Comparison of ENCODE assay signal across 8 mouse cellular contexts in genomic region chr7:75788069-75788800, GRCm38 (mm10). TPM values are rescaled to one million over a fixed set of nuclear protein-coding genes. Genes with fewer than 3 reads are reported as not detected.
A peak's percentile ranks its signal among the peaks of the same experiment; 100 is the strongest.
DNase-seq lines count a peak whose midpoint lies in the region; ATAC-seq and TF ChIP-seq lines count a peak whose summit lies in the region.
"Not testable (repeated sequence)": the region's sequence is repeated elsewhere in the genome, so short reads cannot be mapped to it uniquely, and the experiment has no call there.

No protein-coding gene starts in this region.

- not testable (repeated sequence) for TF ChIP-seq CTCF in embryonic fibroblast, embryonic 13.5 days (IDR thresholded peaks at IDR 0.05; ENCODE audit: borderline replicate concordance, insufficient read depth, low read length); kidney, postnatal 0 days (IDR thresholded peaks at IDR 0.05; ENCODE audit: low read depth); spleen, adult 2 months (IDR thresholded peaks at IDR 0.05; ENCODE audit: extremely low read depth, insufficient read depth, insufficient read length, insufficient replicate concordance)
- TF ChIP-seq CTCF in liver, postnatal 0 days (IDR thresholded peaks at IDR 0.05; ENCODE audit: low read depth): 0 out of 2 replicates have a peak, but pooled peaks have one; percentile 10

- H3K9me3 ChIP-seq in heart, embryonic 16.5 days (replicated peaks; ENCODE audit: control insufficient read depth, low read length); kidney, postnatal 0 days (replicated peaks; ENCODE audit: low read length); liver, postnatal 0 days (ENCODE audit: low read length): not testable (repeated sequence)

- not testable (repeated sequence) for TF ChIP-seq EP300 in liver, postnatal 0 days (IDR thresholded peaks at IDR 0.05; ENCODE audit: low read depth)

- not testable (repeated sequence) for H3K4me1 ChIP-seq in embryonic fibroblast, embryonic 13.5 days (ENCODE audit: control insufficient read depth, insufficient read depth, low read length); kidney, postnatal 0 days (replicated peaks; ENCODE audit: insufficient read depth, low read length)
- H3K4me1 ChIP-seq in heart, embryonic 16.5 days (ENCODE audit: control insufficient read depth, insufficient read depth, low read length): peaks cover 23% of the 10 kb centered on the region
- H3K4me1 ChIP-seq in liver, postnatal 0 days (ENCODE audit: insufficient read depth): peaks cover 24% of the 10 kb centered on the region
- peaks cover 41% of the 10 kb centered on the region for H3K4me1 ChIP-seq in spleen, adult 2 months (ENCODE audit: control insufficient read depth, insufficient read depth, insufficient read length)

- TF ChIP-seq POLR2A in embryonic fibroblast, embryonic 13.5 days (IDR thresholded peaks at IDR 0.05; ENCODE audit: low read depth, low read length); spleen, adult 2 months (IDR thresholded peaks at IDR 0.05; ENCODE audit: low read depth, low read length): not testable (repeated sequence)

- not testable (repeated sequence) for H3K9ac ChIP-seq in heart, embryonic 16.5 days (ENCODE audit: low read length); kidney, postnatal 0 days (ENCODE audit: low read depth, low read length); liver, postnatal 0 days (replicated peaks)

- H3K27me3 ChIP-seq in heart, embryonic 16.5 days (ENCODE audit: control insufficient read depth, insufficient read depth, low read length); kidney, postnatal 0 days (ENCODE audit: insufficient read depth, low read length); liver, postnatal 0 days (ENCODE audit: insufficient read depth, low read length); spleen, adult 2 months (ENCODE audit: control insufficient read depth, insufficient read depth, low read length): not testable (repeated sequence)

- H3K4me3 ChIP-seq in embryonic fibroblast, embryonic 13.5 days (ENCODE audit: insufficient read depth, low read length); heart, embryonic 16.5 days (ENCODE audit: low read length); kidney, postnatal 0 days (replicated peaks; ENCODE audit: low read depth, low read length); liver, postnatal 0 days (ENCODE audit: low read depth, low read length); spleen, adult 2 months (ENCODE audit: extremely low read depth, insufficient read depth, insufficient read length): not testable (repeated sequence)

- ATAC-seq in heart, embryonic 16.5 days (replicated peaks; ENCODE audit: extremely low read depth, insufficient read depth, low FRiP score); kidney, postnatal 0 days (replicated peaks; ENCODE audit: low FRiP score, low read depth); liver, postnatal 0 days: not testable (repeated sequence)
- ATAC-seq in megakaryocyte progenitor cell, adult 5-6 weeks (replicated peaks; ENCODE audit: poor library complexity): peak; percentile 69

- 0 out of 2 replicates have a peak overlapping the region, but pooled peaks have one; percentile 14 for H3K27ac ChIP-seq in embryonic fibroblast, embryonic 13.5 days (ENCODE audit: insufficient read depth, low read length)
- H3K27ac ChIP-seq in heart, embryonic 16.5 days (ENCODE audit: low read length): peak overlapping the region; percentile 31; the same call in 1 of the 2 replicates
- not testable (repeated sequence) for H3K27ac ChIP-seq in kidney, postnatal 0 days
- H3K27ac ChIP-seq in liver, postnatal 0 days (ENCODE audit: low read depth): peak overlapping the region; percentile 44; the same call in 1 of the 2 replicates
- peak overlapping the region; percentile 56 for H3K27ac ChIP-seq in spleen, adult 2 months (ENCODE audit: insufficient read depth, low read length)

- 61% methylated on average over 4 of the region's 7 CpGs for whole genome bisulfite sequencing in heart, embryonic 16.5 days
- 38% methylated on average over 4 of the region's 7 CpGs for WGBS in kidney, postnatal 0 days
- 59% methylated on average over 4 of the region's 7 CpGs for WGBS in liver, postnatal 0 days (ENCODE audit: insufficient replicate concordance)
- WGBS in spleen, adult 2 months: 23% methylated on average over 5 of the region's 7 CpGs

- H3K4me2 ChIP-seq in heart, embryonic 16.5 days (ENCODE audit: low read depth, low read length); kidney, postnatal 0 days (ENCODE audit: low read length); liver, postnatal 0 days (ENCODE audit: low read depth, low read length): not testable (repeated sequence)

- not testable (repeated sequence) for H3K36me3 ChIP-seq in heart, embryonic 16.5 days (ENCODE audit: control insufficient read depth, insufficient read depth); kidney, postnatal 0 days (ENCODE audit: insufficient read depth, low read length); liver, postnatal 0 days (replicated peaks; ENCODE audit: insufficient read depth, low read length); spleen, adult 2 months (ENCODE audit: control insufficient read depth, insufficient read depth, low read length)

- DNase-seq in 3134 (ENCODE audit: extremely low read depth, insufficient read length, low spot score): peak; percentile 35
- peak; percentile 58 for DNase-seq in Muller cell, postnatal 12 days (ENCODE audit: inconsistent ontology term)
- peak; percentile 24 for DNase-seq in kidney, postnatal 0 days (ENCODE audit: low spot score)
- not testable (repeated sequence) for DNase-seq in liver, postnatal 0 days; spleen, adult 2 months (ENCODE audit: low read depth in 1 of 2, low spot score in 2 of 2)

RNA-seq across cellular contexts. Expression of gene Klhl25, which starts 59.9 kb away (rescaled TPM):
- 7.6 and 10.7 TPM in 2 replicates for polyA plus RNA-seq in embryonic fibroblast, embryonic 13.5 days (2011; ENCODE audit: insufficient read length, low read depth, missing spikeins)
- 9.1 and 10.9 TPM in 2 replicates for polyA plus RNA-seq in heart, embryonic 16.5 days (2015; fragmentation: Nextera tagmentation; extraction: Ambion mirVana)
- 10.3 and 10.5 TPM in 2 replicates for polyA plus RNA-seq in kidney, postnatal 0 days (2015; fragmentation: Nextera tagmentation; extraction: Ambion mirVana)
- 13.0 and 13.5 TPM in 2 replicates for polyA plus RNA-seq in liver, postnatal 0 days (2015; fragmentation: Nextera tagmentation; extraction: Ambion mirVana)
- 4.0 and 5.4 TPM in 2 replicates for total RNA-seq in megakaryocyte progenitor cell, adult 5-6 weeks (2015)
- 8.7 and 9.0 TPM in 2 replicates for total RNA-seq in megakaryocyte progenitor cell, adult 5-6 weeks (2017)
- 17.6 and 22.2 TPM in 2 replicates for polyA plus RNA-seq in spleen, adult 2 months (2012; rRNA removed)
